Mouse (Mus musculus) cerebral cortex, adult 2 months (tissue): ENCODE results near the gene Ap2a1.

Experiments used
- WGBS: fragments of 180-500 bp; shearing (Covaris S2); methylation state at CpG from one replicate; pipeline ENCODE4 v1.1.7; 2018; 5-methylcytosine and 5-hydroxymethylcytosine counted together

Gene Ap2a1

GRCm38 (mm10) chr7:44864595-44865542 is 64.4 kb downstream of the Ap2a1 start:
- WGBS, result 52% methylated on average over 24 of the region's 24 CpGs

- 71% methylated on average over 11 of the region's 11 CpGs for WGBS
Observed at GRCm38 (mm10) chr7:44863982-44864494, 65.3 kb downstream of the Ap2a1 start.

DNA sequence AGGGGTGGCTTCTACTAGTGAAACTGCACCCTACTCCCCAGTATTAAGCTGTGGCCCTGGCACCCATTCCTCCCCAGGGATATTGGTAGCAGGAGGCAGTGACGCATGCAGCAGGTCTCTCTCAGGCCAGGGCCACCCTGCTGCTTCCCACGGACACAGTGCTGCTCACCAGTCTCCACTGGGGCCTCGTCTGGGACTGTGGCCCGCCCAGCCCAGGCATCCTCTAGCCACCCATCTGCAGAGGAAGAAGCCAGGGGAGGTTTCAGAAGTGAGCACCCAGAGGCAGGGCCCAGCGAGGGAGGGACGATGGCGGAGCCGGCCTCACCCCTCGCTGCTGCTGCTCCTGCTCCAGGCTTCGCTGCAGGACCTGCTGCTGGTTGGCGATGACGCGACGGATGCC is 66.1 kb downstream of the Ap2a1 start:
- WGBS, result 80% methylated on average over 14 of the region's 14 CpGs

DNA sequence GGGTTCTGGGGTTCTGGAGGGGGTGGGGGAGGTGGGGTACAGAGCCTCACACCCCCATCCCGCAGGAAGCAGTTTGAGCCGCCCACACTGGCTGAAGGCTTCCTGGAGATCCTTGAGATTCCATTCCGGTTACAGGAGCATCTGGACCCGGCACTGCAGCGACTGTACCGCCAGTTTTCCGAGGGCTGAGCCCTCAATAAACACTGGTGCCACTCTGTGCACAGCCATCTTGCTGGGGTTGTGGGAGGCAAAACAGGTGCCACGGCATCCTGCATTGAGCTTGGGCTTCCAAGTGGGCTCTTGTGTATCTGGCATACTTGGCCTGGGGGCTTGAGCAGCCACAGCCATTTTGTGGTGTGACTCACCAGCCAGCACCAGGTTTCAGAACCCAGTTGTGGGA is 66.9 kb downstream of the Ap2a1 start:
- 35% methylated on average over 8 of the region's 8 CpGs for WGBS

DNA sequence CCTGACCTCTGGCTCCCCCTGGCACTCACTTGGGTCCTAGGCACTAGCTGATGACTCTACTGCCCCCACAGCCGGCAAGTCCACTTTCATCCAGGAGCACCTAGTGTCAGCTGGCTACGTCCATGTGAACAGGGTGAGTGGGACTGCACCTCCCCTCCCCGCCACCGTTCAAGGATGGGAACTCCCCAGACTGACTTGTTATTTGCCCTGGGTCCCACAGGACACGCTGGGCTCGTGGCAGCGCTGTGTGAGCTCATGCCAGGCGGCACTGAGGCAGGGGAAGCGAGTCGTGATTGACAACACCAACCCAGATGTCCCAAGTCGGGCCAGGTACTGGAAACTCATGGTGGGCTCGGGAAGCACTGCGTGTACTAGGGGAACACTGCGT is 67.9 kb downstream of the Ap2a1 start:
- 74% methylated on average over 14 of the region's 14 CpGs for WGBS

DNA sequence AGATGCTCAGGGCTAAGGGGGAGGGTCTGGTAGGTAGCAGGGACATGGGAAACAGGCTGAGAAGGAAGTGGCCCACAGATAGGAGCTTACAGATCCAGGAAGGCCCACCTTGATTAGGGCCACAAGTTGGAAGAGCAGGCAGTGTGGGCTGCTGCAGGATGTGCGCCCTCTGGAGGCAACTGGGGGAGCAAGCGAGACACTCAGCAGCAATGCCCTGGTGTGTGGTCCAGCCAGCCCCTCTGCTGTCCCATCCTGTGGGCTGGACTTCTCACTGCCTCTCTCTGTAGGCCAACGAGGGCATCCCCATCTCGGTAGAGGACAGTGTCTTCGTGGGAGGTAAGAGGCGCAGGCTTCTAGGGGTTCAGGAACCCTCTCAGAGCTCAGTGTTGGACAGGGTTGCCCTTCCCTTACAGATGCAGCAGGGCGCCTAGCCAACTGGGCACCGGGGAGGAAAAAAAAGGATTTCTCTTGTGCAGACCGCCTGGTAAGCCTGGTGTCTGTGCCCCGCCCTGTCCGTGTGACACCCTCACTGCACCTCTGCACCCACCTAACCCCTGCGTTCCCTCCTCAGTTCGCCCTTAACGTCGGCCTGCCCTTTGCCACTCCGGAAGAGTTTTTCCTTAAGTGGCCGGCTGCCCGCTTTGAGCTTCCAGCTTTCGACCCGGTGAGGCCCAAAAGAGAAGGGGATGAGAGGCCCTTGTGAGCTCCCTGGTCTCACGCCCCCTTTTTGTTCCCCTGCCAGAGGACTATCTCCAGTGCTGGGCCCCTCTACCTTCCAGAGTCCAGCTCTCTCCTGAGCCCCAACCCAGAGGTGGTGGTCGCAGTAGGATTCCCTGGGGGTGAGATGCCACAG is 68.5 kb downstream of the Ap2a1 start:
- 40% methylated on average over 22 of the region's 22 CpGs for WGBS

DNA sequence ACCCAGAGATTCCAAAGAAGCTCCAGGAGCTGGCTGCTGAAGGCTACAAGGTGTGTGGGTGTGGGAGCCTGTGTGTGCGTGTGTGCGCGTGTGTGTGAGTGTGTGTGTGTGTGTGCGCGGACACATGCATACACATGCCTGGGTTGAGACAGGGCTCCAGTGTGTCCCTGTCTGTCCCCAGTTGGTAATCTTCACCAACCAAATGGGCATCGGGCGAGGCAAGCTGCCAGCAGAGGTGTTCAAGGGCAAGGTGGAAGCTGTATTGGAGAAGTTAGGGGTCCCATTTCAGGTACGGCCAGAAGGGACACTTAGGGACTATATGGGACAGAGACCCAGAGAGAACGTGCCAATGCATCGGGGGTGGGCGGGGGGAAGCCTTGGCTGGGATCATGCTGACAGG is 69.4 kb downstream of the Ap2a1 start:
- WGBS, result 83% methylated on average over 11 of the region's 11 CpGs

DNA sequence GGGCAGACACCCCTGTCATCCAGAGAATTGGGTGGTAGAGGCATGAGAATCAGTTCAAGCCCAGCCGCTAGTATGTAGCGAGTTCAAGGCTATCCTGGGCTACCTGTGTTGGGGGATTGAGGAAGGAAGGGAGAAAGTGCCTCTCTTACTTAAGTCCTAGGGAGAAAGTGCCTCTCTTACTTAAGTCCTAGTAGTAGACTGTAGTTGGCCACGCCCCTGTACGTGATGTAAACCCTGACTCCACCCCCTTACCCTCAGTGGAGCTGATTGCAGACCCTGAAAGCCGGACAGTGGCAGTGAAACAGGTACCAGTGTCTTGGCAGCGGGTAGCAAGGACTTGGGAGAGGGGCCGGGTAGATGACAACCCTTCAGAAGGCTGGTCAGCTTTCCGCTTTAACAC is 71.4 kb downstream of the Ap2a1 start:
- WGBS, result 22% methylated on average over 8 of the region's 8 CpGs

DNA sequence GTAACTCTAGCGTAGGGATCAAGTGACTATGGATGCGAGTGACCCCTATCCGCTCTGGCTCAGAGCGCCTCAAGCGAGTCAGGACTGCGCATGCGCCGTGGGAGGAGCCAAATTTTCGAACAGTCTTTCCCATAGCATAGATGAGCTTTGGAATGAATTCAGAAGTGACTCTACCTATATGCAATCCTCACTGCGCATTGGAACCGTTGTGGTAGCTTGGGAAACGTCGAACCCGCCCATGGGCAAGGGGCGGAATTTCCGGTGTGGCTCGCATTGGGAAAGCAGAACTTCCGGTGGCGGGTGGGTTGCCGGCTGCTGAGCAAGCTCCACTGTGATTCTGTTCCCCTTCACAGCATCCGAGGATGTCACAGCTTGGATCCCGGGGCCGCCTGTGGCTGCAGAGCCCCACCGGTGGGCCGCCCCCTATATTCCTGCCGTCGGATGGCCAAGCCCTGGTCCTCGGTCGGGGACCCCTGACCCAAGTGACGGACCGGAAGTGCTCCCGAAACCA is 72.2 kb downstream of the Ap2a1 start, which contains the start of gene Pnkp:
Gene Pnkp, plus strand, starts transcription at position 98 of the 511 bp plus-strand sequence.
- under 1% methylated on average over 32 of the region's 32 CpGs for WGBS

DNA sequence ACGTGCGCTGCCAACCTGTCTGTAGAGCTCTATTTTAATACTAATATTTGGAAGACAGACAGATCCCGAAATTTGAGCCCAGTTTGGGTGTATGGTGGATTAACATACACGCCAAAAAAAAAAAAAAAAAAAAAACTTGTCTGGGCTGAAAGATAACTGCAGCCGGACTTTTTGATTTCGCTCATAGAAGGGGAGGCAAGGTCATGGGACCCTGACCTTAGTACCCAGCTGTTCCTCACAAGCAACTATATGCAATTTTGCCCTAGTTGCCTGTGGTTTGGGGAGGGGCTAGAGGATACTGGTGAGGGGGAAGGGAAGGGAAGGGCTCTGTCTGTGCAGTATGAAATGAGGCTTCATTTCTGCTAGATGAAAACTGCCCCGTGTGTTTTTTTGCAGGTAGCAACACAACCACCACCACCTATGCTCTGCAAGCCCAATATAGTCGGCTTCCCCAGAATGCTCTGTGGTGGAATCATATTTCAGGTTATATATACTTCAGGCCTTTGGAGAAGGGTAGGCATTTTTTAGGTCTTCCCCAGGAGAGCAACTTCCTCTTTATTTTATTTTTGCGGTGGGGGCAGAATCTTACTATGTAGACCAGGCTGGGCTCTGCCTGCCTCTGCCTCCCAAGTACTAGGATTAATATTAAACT is 72.9 kb downstream of the Ap2a1 start:
- 61% methylated on average over 9 of the region's 9 CpGs for WGBS

DNA sequence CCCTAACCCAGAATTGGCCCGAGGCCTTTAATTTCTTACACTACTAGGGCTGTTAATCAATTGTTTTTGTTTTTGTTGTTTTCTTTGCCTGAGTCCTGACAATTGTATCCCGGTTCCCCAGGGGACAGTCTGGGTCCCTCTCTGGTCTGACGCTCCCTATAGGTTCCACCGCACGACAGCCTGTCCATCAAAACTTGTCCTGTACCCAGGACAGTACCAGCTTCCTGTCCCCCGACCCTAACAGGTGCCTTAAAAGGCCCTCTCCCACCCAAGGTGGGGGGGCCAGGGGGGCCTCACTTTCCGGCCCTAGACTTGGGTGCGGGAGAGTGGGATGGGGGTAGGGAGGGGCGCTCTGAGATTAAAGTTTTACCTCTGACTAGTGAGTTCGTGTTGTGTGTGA is 74.3 kb downstream of the Ap2a1 start:
- 24% methylated on average over 10 of the region's 10 CpGs for WGBS

GRCm38 (mm10) chr7:44854356-44855031 is 74.8 kb downstream of the Ap2a1 start:
- 11% methylated on average over 45 of the region's 45 CpGs for WGBS

GRCm38 (mm10) chr7:44853596-44854355 is 75.5 kb downstream of the Ap2a1 start:
- 35% methylated on average over 26 of the region's 26 CpGs for WGBS

DNA sequence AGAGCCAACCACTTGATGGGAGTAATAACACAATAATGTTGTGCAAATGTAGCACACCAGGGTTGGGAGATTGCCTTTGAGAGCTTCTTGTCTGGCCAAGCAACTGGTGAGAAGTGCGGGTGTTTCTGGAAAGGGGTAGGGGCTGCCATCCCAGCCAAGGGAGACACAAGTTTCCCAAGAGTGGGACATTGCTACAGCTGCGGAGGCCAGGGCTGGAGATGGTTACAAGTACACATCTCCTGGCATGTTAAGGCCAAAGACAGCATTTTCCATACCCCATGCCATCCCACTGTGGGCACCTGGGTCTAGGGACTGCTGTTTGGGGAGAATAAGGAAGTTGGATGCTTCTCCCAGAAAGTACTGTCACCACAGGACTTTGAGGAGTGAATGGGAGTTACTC is 76.2 kb downstream of the Ap2a1 start:
- WGBS, result 91% methylated on average over 2 of the region's 2 CpGs

GRCm38 (mm10) chr7:44852259-44853027 is 76.9 kb downstream of the Ap2a1 start:
- 90% methylated on average over 36 of the region's 36 CpGs for WGBS

DNA sequence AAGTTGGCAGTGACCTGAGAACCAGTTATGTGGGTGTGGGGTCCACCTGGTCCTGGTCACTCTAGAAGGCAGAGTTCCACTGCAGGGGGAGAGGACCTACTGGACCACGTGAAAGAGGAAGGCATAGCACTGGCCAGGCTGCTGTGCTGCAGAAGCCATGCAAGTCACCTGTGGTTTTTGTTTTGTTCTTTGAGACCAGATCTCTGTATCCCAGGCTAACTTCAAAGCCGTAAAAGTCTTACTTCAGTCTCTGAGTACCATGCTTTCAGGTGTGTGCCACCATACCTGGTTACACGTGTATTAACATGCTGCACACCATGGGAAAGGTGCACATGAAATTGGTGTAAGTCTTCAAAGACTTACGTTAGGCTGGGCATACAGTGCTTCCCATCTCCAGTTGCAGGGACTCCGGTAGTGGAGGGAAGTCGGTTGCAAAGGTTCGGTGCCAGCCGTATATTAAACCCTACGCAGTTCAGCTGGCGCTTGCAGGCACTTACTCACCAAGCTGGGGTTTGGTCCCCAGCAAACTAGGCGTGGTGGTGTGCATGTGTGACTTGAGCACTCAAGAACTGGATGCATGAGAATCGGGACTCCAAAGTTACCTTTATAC is 77.6 kb downstream of the Ap2a1 start:
- WGBS, result 91% methylated on average over 12 of the region's 12 CpGs

- WGBS, result 46% methylated on average over 8 of the region's 8 CpGs
Observed at GRCm38 (mm10) chr7:44850789-44851624, 78.3 kb downstream of the Ap2a1 start.
